Mouse (Mus musculus): ENCODE data around the gene Aadacl3.

Aadacl3 gene

GRCm38 (mm10) chr4:144463656-144464055 is at the start of gene Aadacl3:
Gene Aadacl3, minus strand, starts transcription at chr4:144463756.
- no peak for DNase-seq (ENCODE audit: low read depth, low spot score)

- no peak for DNase-seq (ENCODE audit: low read depth, low spot score)
These were observed 43.0 kb upstream of the Aadacl3 start for GRCm38 (mm10) chr4:144506518-144506917.

- no peak for DNase-seq (ENCODE audit: low read depth, low spot score)
These were observed 29.8 kb upstream of the Aadacl3 start for GRCm38 (mm10) chr4:144493331-144493730.

- DNase-seq (ENCODE audit: low read depth, low spot score) = no peak
These were observed 4.5 kb upstream of the Aadacl3 start for GRCm38 (mm10) chr4:144468091-144468490.

- DNase-seq (ENCODE audit: low read depth, low spot score) = no peak
These were observed 1.6 kb upstream of the Aadacl3 start for GRCm38 (mm10) chr4:144465206-144465605.

- DNase-seq (ENCODE audit: low read depth, low spot score) = no peak
These were observed 10.3 kb downstream of the Aadacl3 start, which contains the start of gene Gm9944 for GRCm38 (mm10) chr4:144453217-144453616. Gene Gm9944, minus strand, starts transcription at chr4:144453317.

- no peak for DNase-seq (ENCODE audit: low read depth, low spot score)
These were observed 15.0 kb downstream of the Aadacl3 start for GRCm38 (mm10) chr4:144448546-144448945.

- DNase-seq (ENCODE audit: low read depth, low spot score) = no peak
These were observed 22.0 kb downstream of the Aadacl3 start for GRCm38 (mm10) chr4:144441582-144441981.

- no peak for DNase-seq (ENCODE audit: low read depth, low spot score)
These were observed 22.5 kb downstream of the Aadacl3 start for GRCm38 (mm10) chr4:144441095-144441494.

GRCm38 (mm10) chr4:144438672-144439071 is 24.9 kb downstream of the Aadacl3 start, which contains the start of gene 1700012P22Rik:
Gene 1700012P22Rik, minus strand, starts transcription at chr4:144438772.
- DNase-seq (ENCODE audit: low read depth, low spot score) = no peak

GRCm38 (mm10) chr4:144433216-144433615 is 30.3 kb downstream of the Aadacl3 start:
- DNase-seq (ENCODE audit: low read depth, low spot score) = no peak

- no peak for DNase-seq (ENCODE audit: low read depth, low spot score)
These were observed 32.8 kb downstream of the Aadacl3 start for GRCm38 (mm10) chr4:144430723-144431122.

- DNase-seq (ENCODE audit: low read depth, low spot score) = no peak
These were observed 34.7 kb downstream of the Aadacl3 start for GRCm38 (mm10) chr4:144428868-144429267.

- DNase-seq (ENCODE audit: low read depth, low spot score) = no peak
These were observed 39.0 kb downstream of the Aadacl3 start for GRCm38 (mm10) chr4:144424590-144424989.

GRCm38 (mm10) chr4:144420644-144421043 is 42.9 kb downstream of the Aadacl3 start:
- DNase-seq (ENCODE audit: low read depth, low spot score) = no peak

- no peak for DNase-seq (ENCODE audit: low read depth, low spot score)
These were observed 55.3 kb downstream of the Aadacl3 start, which contains the start of gene Pramef12 for GRCm38 (mm10) chr4:144408290-144408689. Gene Pramef12, minus strand, starts transcription at chr4:144408464.

- no peak for DNase-seq (ENCODE audit: low read depth, low spot score)
These were observed 57.3 kb downstream of the Aadacl3 start for GRCm38 (mm10) chr4:144406261-144406660.

GRCm38 (mm10) chr4:144404456-144405086 is 59.0 kb downstream of the Aadacl3 start:
- no peak for DNase-seq (ENCODE audit: low read depth, low spot score)
